27 mouse cellular contexts compared by ENCODE assay signal in genomic region chr11:97591910-97592309, GRCm38 (mm10). TPM values are rescaled to one million over a fixed set of nuclear protein-coding genes. Genes with fewer than 3 reads are reported as not detected.
DNase-seq lines count a peak whose midpoint lies in the region; ATAC-seq and TF ChIP-seq lines count a peak whose summit lies in the region.
"Had no signal": no experiment of that assay in that cellular context is flagged by ENCODE, and none has a peak within 500 bp of the region (broad histone marks: within the 10 kb centered on the region; RNA-seq: fewer than 3 reads in every experiment).

No protein-coding gene starts in this region.

- H3K27me3 ChIP-seq in kidney, embryonic 15.5 days = peaks cover 8% of the 10 kb centered on the region; the same call in 1 of the 2 replicates
- H3K27me3 ChIP-seq in myocyte (ENCODE audit: control insufficient read depth, insufficient read depth, insufficient read length) = peaks cover 58% of the 10 kb centered on the region
- H3K27me3 ChIP-seq: forebrain, embryonic 15.5 days had no signal

- no peak for DNase-seq in kidney, postnatal 14 days
- peak; percentile 8 for DNase-seq in retina, embryonic 14.5 days (ENCODE audit: low spot score)
- DNase-seq in retina, postnatal 1 day = no peak
- DNase-seq in c-Kit-positive CD71-negative TER-119-negative erythroid progenitor cells, embryonic 14.5 days (ENCODE audit: low read depth) = peak; percentile 25
- no peak for DNase-seq in frontal cortex, postnatal 25 days (ENCODE audit: low spot score in 2 of 2)
- DNase-seq: adrenal gland, postnatal 10 days; B cell, adult 2 months; cerebellum, adult 11-12 months; cerebellum, adult 9-11 months; heart, postnatal 14 days; kidney, adult 18-20 months; lung, embryonic 14.5 days; lung, postnatal 14 days; right cerebral cortex, postnatal 4 days; thymus, adult 2 months; thymus, postnatal 36 days had no signal

- WGBS in kidney, embryonic 15.5 days = 13% methylated on average over 5 of the region's 5 CpGs

- H3K9ac ChIP-seq in kidney, embryonic 15.5 days = no peak overlapping the region
- H3K9ac ChIP-seq: embryonic facial prominence, embryonic 13.5 days; forebrain, embryonic 15.5 days; hindbrain, embryonic 12.5 days; liver, embryonic 15.5 days; lung, embryonic 14.5 days; midbrain, embryonic 12.5 days had no signal

- ATAC-seq in kidney, embryonic 15.5 days (replicated peaks; ENCODE audit: low FRiP score) = peak; percentile 85
- ATAC-seq in monocyte, adult 5-6 weeks (replicated peaks; ENCODE audit: insufficient number of reproducible peaks, low FRiP score, low TSS enrichment, poor library complexity, severe bottlenecking) = no peak
- ATAC-seq: forebrain, embryonic 15.5 days had no signal

- no peak for TF ChIP-seq POLR2A in myocyte (IDR thresholded peaks at IDR 0.05; ENCODE audit: insufficient read length, low read depth)

- H3K36me3 ChIP-seq in kidney, embryonic 15.5 days = no peaks in the 10 kb centered on the region
- no peaks in the 10 kb centered on the region for H3K36me3 ChIP-seq in myocyte (ENCODE audit: control insufficient read depth, insufficient read depth)
- H3K36me3 ChIP-seq: embryonic facial prominence, embryonic 13.5 days; forebrain, embryonic 10.5 days; forebrain, embryonic 15.5 days; hindbrain, embryonic 12.5 days; liver, embryonic 15.5 days; midbrain, embryonic 12.5 days had no signal

- no peak overlapping the region for H3K4me2 ChIP-seq in kidney, embryonic 15.5 days
- no peak overlapping the region for H3K4me2 ChIP-seq in myocyte (ENCODE audit: low read depth)
- H3K4me2 ChIP-seq: embryonic facial prominence, embryonic 13.5 days; forebrain, embryonic 15.5 days; hindbrain, embryonic 12.5 days; liver, embryonic 15.5 days; lung, embryonic 14.5 days; midbrain, embryonic 12.5 days had no signal

- H3K9me3 ChIP-seq in kidney, embryonic 15.5 days (replicated peaks) = no peaks in the 10 kb centered on the region
- H3K9me3 ChIP-seq: embryonic facial prominence, embryonic 13.5 days; forebrain, embryonic 10.5 days; forebrain, embryonic 15.5 days; hindbrain, embryonic 12.5 days; liver, embryonic 15.5 days; midbrain, embryonic 12.5 days had no signal

- no peaks in the 10 kb centered on the region for H3K79me2 ChIP-seq in myocyte (ENCODE audit: control insufficient read depth, insufficient read depth)

- no peak overlapping the region for H3ac ChIP-seq in myocyte (ENCODE audit: control insufficient read depth, insufficient read length)

- H3K27ac ChIP-seq in kidney, embryonic 15.5 days = peak overlapping the region; percentile 66
- H3K27ac ChIP-seq: embryonic facial prominence, embryonic 13.5 days; forebrain, embryonic 10.5 days; forebrain, embryonic 15.5 days; hindbrain, embryonic 12.5 days; liver, embryonic 15.5 days; midbrain, embryonic 12.5 days; stomach, postnatal 0 days had no signal

- H3K4me1 ChIP-seq in kidney, embryonic 15.5 days = peaks cover 24% of the 10 kb centered on the region
- H3K4me1 ChIP-seq: liver, embryonic 15.5 days had no signal

- H3K4me3 ChIP-seq in kidney, embryonic 15.5 days (replicated peaks) = no peak overlapping the region
- H3K4me3 ChIP-seq in myocyte = no peak overlapping the region
- H3K4me3 ChIP-seq: embryonic facial prominence, embryonic 13.5 days; forebrain, embryonic 10.5 days; forebrain, embryonic 15.5 days; hindbrain, embryonic 12.5 days; liver, embryonic 15.5 days; midbrain, embryonic 12.5 days had no signal

TF ChIP-seq in myocyte, 11 proteins besides CTCF, POLR2A, EP300 and RAD21:
- TF ChIP-seq USF1 (IDR thresholded peaks at IDR 0.05; ENCODE audit: low read depth) (peak; percentile 10), MAX (IDR thresholded peaks at IDR 0.05; ENCODE audit: low read depth) (no peak)

RNA-seq across cellular contexts. Expression of gene Srcin1, which starts 15.9 kb away (rescaled TPM):
- 0.83 and 0.85 TPM in 2 replicates for polyA plus RNA-seq in kidney, embryonic 15.5 days (2015; fragmentation: Nextera tagmentation; extraction: Ambion mirVana)
- not detected for polyA plus RNA-seq in myocyte (2012; fragmentation: generic; extraction: Trizol)
- total RNA-seq in monocyte, adult 5-6 weeks (2017) = 0.10 to 0.58 TPM (median 0.21 TPM) in 3 replicates
- total RNA-seq: megakaryocyte, adult 5-6 weeks had no signal
- polyA plus RNA-seq: liver, embryonic 15.5 days had no signal

RNA-seq across cellular contexts. Expression of gene Epop, which starts 37.6 kb away (rescaled TPM):
- polyA plus RNA-seq in kidney, embryonic 15.5 days (2015; fragmentation: Nextera tagmentation; extraction: Ambion mirVana) = 4.3 and 5.1 TPM in 2 replicates
- 3.3 TPM for polyA plus RNA-seq in myocyte (2012; fragmentation: generic; extraction: Trizol)
- total RNA-seq in monocyte, adult 5-6 weeks (2017) = 0.75 to 1.8 TPM (median 0.95 TPM) in 3 replicates

Comparison
In these comparisons a context has a peak if more than half of its experiments do, and no peak if none do; other contexts are left out.
1. DNase-seq: peak in retina, embryonic 14.5 days (single experiment) and c-Kit-positive CD71-negative TER-119-negative erythroid progenitor cells, embryonic 14.5 days (single experiment); none in kidney, postnatal 14 days (single experiment), retina, postnatal 1 day (single experiment) and frontal cortex, postnatal 25 days (0 of 2).